In the genomic region with DNA sequence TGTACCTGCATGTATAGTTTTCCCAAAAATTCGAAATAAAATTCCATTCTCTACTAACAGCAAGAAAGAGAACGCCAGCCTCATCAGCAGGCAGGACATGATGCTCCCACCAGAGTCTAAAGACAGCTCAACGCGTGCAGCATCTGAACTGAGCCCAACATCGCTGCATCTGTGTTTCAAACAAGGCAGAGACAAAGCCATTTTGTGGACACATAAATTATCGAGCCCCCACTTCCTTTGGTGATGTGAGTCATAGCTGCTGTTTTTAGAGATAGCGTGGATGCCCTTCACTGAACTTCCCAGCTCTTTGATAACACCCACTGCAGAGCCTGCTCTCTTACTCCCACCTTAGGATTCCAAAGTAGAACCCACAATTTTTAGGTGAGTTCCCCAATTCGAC, we compare ENCODE assay signal across 1 mouse cellular context.
TF ChIP-seq lines count a peak whose summit lies in the region.

No protein-coding gene starts in this region.

TF ChIP-seq in MEL, 35 proteins besides CTCF, POLR2A, EP300 and RAD21 (continued from another document):
- TF ChIP-seq MYC (IDR thresholded peaks at IDR 0.05; ENCODE audit: low read depth, low read length) (peak; percentile 34; the same call in 1 of the 2 replicates), ZMIZ1 (IDR thresholded peaks at IDR 0.05; ENCODE audit: low read depth, low read length) (no peak), ELF1 (IDR thresholded peaks at IDR 0.05; ENCODE audit: low read depth, low read length) (no peak), MAX (IDR thresholded peaks at IDR 0.05; ENCODE audit: low read length) (peak; percentile 59)
